Mouse (Mus musculus) gastrocnemius, adult 2 months (tissue): ENCODE results near the gene Lonp2. TPM values are rescaled to one million over a fixed set of nuclear protein-coding genes. Genes with fewer than 3 reads are reported as not detected.

Source experiments
- DNase-seq: peaks from one replicate; pipeline ENCODE4 v3.0.0; 2022
- H3K27ac ChIP-seq: fragments of 200-600 bp; 2 replicates; pipeline ENCODE4 v1.8.1; 2022; ENCODE audit warnings: mild to moderate bottlenecking
- H3K4me3 ChIP-seq: fragments of 200-600 bp; 2 replicates; pipeline ENCODE4 v1.8.1; 2022; ENCODE audit warnings: mild to moderate bottlenecking, moderate library complexity
- CTCF ChIP-seq: fragments of 200-600 bp; IDR thresholded peaks from 2 replicates; pipeline ENCODE4 v1.8.1; 2022; ENCODE audit warnings: antibody characterized with exemption, mild to moderate bottlenecking, moderate library complexity
- intact Hi-C: fragments of 180-260 bp; cut with DNase I; formaldehyde crosslinking; loops from one replicate; pipeline ENCODE4 v1.15.1; 2025
- total RNA-seq, 2 experiments: library from RNA; stranded (reverse); gene quantifications; 2 replicates each; pipeline ENCODE4 v1.2.3; 2021

The Lonp2 gene
- total RNA-seq, 2 experiments from 2014 or later, result 51.7 to 55.6 TPM

DNA sequence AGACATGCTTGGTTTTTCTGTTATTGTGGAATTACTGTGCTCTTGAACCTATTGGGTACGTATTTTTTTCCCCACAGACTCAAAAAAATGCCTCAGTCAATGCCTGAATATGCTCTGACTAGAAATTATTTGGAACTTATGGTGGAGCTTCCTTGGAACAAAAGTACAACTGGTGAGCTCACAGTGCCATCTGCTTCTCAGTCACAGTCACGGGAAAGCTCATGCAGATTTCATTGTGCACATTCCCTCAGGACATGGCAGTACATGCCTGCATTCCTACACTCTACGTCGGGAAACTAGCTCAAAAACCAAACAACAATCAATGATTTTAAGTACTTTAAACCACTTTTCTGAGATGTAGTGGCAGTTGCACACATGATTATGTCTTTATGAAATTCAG lies 14.0 kb downstream of the Lonp2 start:
- DNase-seq, result no peak
- TF ChIP-seq CTCF, result no peak
- intact Hi-C loops, result no loop called here
- H3K27ac ChIP-seq, result no peak overlapping the region
- H3K4me3 ChIP-seq, result no peak overlapping the region

DNA sequence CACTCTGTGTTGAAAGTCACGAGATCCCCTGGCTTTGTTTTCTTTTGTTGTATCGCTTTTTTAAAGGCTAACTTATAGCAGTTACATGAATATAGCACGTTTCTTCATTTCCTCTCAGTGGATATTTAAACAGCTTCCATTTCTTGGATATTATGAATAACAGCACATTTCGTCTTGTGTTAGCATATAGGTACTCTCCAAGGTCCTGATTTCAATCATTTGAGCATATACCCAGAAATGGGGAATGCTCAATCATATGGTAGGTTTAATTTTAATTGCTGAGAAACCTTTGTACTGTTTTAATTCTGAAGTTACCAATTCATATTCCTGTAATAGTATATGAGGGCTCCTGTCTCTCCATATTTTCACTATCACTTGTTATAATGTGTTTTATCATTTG lies 15.1 kb downstream of the Lonp2 start:
- no peak overlapping the region for H3K4me3 ChIP-seq
- no peak for DNase-seq
- intact Hi-C loops, result no loop called here
- TF ChIP-seq CTCF, result no peak
- H3K27ac ChIP-seq, result no peak overlapping the region

DNA sequence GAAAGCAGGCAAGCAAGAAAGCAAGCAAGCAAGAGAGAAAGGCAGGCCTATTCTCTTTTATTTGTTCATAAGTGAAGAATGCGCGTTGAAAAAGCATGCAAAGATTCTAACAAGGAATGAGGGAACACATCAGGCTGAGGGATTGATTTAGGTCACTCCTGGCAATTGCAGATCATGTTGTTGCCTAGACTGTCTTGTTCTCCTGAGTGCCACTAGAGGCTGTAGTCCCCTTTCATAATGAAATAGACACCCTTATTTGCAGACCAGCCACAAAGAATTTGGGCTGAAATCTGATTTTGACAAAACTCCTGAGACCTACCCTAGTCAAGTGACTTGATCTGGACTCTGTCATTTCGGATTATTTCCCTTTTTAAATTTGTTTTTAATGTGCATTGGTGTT lies 18.8 kb downstream of the Lonp2 start:
- no peak for DNase-seq
- no peak overlapping the region for H3K4me3 ChIP-seq
- intact Hi-C loops, result no loop called here
- peak; percentile 39 for TF ChIP-seq CTCF
- no peak overlapping the region for H3K27ac ChIP-seq

DNA sequence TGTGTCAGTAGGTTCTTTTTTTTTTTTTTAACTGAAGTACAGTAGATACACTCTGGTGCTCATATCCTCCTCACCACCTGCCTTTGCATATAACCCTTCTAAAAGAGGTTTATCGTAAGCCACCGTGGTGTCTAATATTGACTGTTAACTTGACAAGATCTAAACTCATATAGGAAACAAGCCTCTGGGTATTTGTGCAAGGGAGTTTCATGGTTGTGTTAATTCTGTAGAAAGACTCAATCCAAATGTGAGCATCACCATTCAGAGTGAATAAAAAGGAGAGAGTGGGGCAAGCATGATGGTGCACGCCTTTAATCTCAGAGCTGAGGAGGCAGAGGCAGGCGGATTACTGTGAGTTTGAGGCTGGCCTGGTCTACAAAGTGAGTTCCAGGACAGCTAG lies 20.8 kb downstream of the Lonp2 start:
- intact Hi-C loops, result no loop called here
- Histone ChIP-seq H3K4me3 (no peak overlapping the region), H3K27ac (no peak overlapping the region)
- no peak for DNase-seq
- TF ChIP-seq CTCF, result no peak

DNA sequence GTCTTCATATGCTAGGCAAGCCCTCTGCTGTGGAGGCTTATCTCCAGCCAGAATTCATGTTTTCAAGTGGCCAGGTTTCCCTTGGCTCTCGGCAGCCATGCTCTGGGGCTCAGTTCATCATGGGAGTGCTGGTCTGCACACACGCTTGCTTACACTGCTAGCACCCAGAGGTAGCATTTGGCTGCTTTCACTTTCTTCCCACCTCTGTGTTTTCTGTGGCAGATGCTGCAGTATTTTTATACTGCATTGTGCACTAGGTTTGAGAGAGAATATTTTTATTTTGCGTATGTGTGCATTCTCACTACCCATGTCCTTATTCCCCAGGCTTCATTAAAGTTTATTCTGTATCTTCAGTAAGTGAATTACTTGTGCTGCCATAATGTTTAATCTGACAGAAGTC lies 23.9 kb downstream of the Lonp2 start:
- no peak overlapping the region for H3K4me3 ChIP-seq
- intact Hi-C loops, result no loop called here
- DNase-seq, result no peak
- H3K27ac ChIP-seq, result no peak overlapping the region
- no peak for TF ChIP-seq CTCF

DNA sequence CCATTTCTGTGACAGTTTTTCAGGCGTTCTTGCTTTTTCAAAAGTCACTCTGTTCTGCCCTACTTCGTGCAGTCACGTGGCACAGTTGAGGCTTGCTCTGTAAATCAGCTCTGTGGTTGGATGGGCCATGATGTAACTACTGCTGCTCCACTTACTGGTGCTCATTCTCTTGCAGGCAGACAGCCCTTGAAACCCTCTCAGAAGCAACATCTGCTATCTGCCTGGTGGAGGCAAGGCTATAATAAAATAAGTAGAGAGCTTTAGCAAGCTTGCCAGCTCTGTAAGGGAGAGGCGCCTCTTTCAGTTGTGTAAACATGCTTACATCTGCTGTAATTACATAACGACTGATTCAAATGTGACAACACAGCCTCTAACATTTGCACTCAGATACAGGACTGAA lies 27.6 kb downstream of the Lonp2 start:
- H3K4me3 ChIP-seq, result no peak overlapping the region
- TF ChIP-seq CTCF, result no peak
- H3K27ac ChIP-seq, result no peak overlapping the region
- DNase-seq, result no peak
- intact Hi-C loops, result loop anchor here (10.0 kb wide), 1 partner anchor 193 kb away; no protein-coding TSS in a partner anchor

DNA sequence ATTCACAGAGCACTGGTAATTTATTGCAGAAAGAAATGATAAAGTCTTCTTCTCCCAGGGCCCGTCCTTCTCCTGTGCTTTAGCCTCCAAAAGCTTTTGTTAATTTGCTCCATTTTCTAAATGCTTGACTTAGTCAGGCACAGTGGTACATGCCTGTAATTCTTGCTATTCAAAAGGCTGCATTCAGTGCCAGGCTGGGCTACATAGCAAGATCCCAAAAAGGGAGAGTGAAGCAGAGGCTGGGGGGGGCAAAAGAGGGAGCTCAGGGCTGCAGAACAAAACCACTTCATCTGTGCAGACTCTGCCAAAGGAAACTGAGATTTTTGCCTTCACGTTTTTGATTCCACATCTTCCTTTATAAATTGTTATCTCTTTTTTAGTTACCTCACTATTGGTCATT lies 28.7 kb downstream of the Lonp2 start:
- no peak for TF ChIP-seq CTCF
- H3K27ac ChIP-seq, result no peak overlapping the region
- intact Hi-C loops, result loop anchor here (10.0 kb wide), 1 partner anchor 192 kb away; no protein-coding TSS in a partner anchor
- H3K4me3 ChIP-seq, result no peak overlapping the region
- no peak for DNase-seq

DNA sequence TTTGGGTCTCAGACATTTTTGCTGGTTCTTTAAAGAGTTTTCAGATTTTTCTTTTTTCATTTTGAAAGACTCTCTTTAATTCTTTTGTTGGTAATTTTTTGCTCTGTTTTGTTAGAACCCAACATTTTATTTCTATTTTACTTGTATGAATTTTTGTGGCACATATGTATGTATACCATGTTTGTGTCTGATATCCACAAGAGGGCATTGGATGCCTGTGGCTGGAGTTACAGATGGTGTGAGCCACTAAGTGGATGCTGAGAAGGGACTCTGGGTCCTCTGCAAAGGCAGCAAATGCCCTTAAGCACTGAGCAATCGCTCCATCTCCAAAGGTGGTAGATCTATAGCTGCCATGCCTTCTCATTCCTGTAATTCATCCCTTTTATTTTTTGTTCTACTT lies 30.7 kb downstream of the Lonp2 start:
- peak; percentile 51 for TF ChIP-seq CTCF
- H3K27ac ChIP-seq, result no peak overlapping the region
- no peak overlapping the region for H3K4me3 ChIP-seq
- DNase-seq, result no peak
- intact Hi-C loops, result loop anchor here (2.0 to 10.0 kb wide), 2 partner anchors 190 to 248 kb away; no protein-coding TSS in a partner anchor

DNA sequence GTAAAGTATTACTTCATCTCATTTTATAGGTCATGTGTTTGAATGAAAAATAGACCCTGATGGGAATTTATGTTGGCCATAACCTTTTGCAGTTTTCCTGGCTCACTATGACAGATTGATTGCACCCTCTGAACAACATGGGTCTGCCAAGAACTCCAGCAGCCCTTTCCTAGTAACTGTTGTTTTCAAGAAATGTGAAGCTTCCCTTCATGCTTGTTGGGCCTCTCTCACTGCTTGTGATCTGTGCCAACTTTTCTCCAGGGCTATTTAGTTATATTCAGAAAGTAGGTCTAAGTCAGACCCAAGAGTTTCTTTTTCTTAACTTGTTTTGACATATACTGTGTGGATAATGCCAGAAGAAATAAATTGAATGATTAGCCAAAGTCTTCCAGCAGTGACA lies 44.9 kb downstream of the Lonp2 start:
- DNase-seq, result no peak
- H3K4me3 ChIP-seq, result no peak overlapping the region
- peak overlapping the region; percentile 28; the same call in 1 of the 2 replicates for H3K27ac ChIP-seq
- intact Hi-C loops, result no loop called here
- TF ChIP-seq CTCF, result no peak

DNA sequence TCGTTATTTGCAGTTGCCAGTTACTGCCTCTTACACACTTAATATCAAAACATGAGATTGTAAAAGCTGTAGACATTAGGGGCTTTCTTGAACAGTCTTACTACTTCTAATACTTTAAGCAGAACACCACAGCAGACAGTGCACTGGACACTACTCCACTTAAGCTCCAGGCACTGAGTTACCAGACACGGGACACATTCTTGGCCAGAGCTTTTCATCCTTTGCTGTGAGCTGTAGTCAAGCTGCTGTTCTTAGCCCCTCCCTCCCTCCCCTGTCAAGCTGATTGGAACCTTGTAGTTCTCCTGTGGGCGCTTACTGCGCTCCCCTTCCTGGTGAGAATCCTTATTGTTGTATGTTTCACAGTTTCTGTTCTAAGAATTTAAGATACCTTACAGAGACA lies 45.4 kb downstream of the Lonp2 start:
- intact Hi-C loops, result no loop called here
- no peak for TF ChIP-seq CTCF
- no peak for DNase-seq
- no peak overlapping the region for H3K4me3 ChIP-seq
- peak overlapping the region; percentile 28; the same call in 1 of the 2 replicates for H3K27ac ChIP-seq

DNA sequence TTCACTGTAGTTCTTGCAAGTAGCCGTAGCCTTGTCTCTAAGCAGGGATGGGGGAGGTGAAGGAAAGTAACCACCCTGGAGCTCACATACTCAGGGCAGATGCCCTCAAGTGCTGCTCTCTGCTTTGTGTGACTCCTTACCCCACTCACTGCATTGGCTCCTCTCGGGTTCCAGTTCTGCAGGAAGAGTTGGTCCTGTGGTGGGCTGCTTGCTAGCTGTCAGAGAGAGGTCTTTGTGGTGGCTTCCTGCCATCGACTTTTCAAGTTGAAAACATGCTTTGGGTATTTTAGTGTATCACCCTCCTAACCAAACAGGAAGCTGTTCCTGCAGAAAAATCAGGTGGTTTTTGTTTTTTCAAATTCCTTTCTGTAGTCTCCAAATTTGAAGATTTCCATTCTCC lies 62.8 kb downstream of the Lonp2 start:
- Histone ChIP-seq H3K4me3 (no peak overlapping the region), H3K27ac (no peak overlapping the region)
- intact Hi-C loops, result no loop called here
- TF ChIP-seq CTCF, result no peak
- no peak for DNase-seq

DNA sequence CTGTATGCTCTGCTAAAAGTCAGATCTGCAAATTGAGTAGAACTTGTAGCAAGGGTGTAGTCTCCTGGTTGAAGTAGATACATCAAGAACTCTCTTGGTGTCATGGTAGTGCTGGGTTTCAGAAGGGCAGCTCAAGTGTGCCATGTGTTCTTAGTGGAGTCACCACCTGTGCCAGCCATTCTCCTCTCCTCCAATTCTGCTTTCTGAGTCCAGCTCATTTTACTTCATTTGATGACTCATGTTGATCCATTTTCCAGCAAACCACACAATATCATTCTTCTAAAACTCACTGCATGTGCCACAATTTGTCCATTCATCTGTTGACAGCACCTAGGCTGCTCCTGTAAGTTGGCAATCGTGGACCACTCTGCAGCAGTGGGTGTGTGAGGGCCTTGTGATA lies 68.3 kb downstream of the Lonp2 start:
- Histone ChIP-seq H3K27ac (no peak overlapping the region), H3K4me3 (no peak overlapping the region)
- intact Hi-C loops, result no loop called here
- no peak for DNase-seq
- no peak for TF ChIP-seq CTCF

DNA sequence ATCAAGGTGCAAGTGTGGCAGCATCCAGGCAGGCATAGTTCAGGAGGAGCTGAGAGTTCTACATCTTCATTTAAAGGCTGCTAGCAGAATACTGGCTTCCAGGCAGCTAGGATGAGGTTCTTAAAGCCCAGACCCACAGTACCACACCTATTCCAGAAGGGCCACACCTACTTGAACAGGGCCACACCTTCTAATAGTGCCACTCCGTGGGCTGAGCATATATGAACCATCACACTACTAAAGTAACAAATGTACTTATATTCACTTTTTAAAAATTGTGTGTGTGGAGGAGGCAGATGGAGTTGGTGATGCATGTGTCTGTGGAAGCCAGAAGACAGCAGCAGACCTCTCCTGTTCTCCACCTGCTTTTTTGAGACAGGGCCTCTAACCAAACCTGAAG lies 70.2 kb downstream of the Lonp2 start:
- intact Hi-C loops, result no loop called here
- no peak for DNase-seq
- Histone ChIP-seq H3K27ac (no peak overlapping the region), H3K4me3 (no peak overlapping the region)
- TF ChIP-seq CTCF, result no peak

DNA sequence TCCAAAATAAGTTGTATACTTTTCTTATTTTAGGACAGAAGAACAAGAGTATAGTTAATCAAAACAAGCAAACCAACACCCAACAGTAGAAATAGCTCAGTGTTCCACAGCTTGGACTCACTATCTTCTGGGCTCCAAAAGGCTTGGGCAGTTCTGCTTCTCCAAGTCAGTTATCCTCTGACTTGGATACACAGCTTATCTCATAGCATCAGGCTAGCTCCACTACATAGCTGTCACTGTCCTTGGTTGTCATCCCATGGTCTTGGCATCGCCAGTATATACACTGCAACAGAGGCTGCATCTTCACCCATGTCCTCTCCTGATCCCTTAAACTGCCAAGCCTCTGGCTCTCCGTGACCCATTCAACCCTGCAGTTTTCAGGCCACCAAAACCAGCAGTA lies 71.9 kb downstream of the Lonp2 start:
- TF ChIP-seq CTCF, result no peak
- DNase-seq, result no peak
- intact Hi-C loops, result no loop called here
- Histone ChIP-seq H3K4me3 (no peak overlapping the region), H3K27ac (no peak overlapping the region)
